Mouse (Mus musculus): Measurements from ENCODE around the gene Olfr108.

- TF ChIP-seq GATA1 (IDR thresholded peaks at IDR 0.05; ENCODE audit: low read length) (no peak), TAL1 (IDR thresholded peaks at IDR 0.05; ENCODE audit: low read length) (no peak)
Measured at GRCm38 (mm10) chr17:37398926-37399325, 46.4 kb upstream of the Olfr108 start, which contains the start of gene Olfr107.

All from erythroblast, embryonic 14.5 days (primary cell).